Mouse (Mus musculus) lung, postnatal 0 days (tissue): ENCODE results near the gene Rnf144a.

ENCODE experiments used
- CTCF ChIP-seq: IDR thresholded peaks from 2 replicates; pipeline ENCODE4 v1.5.1; 2016; ENCODE audit warnings: antibody characterized with exemption, mild to moderate bottlenecking
- EP300 ChIP-seq: IDR thresholded peaks from 2 replicates; pipeline ENCODE4 v1.6.1; 2016; ENCODE audit warnings: antibody characterized with exemption, mild to moderate bottlenecking, control low read depth

DNA sequence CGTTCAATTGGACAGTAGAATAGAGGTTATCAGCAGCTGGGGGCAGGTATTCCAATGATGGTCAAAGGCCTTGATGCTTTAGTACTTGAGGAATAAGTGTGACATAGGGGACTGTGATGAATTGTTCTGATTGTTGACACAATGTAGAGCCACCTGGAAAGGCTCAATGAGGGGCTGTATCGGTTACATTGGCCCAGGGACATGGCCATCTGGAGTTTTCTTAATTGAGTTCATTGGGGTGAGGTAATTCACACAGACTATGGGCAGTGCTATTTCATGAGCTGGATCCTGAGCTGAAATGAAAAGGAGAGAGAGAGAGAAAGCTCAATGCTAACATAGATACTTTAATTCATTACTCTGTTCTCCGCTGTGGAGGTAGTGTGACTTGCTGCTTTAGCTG is 22.9 kb upstream of the Rnf144a start:
- TF ChIP-seq CTCF (no peak), EP300 (no peak)
